Mouse (Mus musculus): ENCODE results near the gene Gpc2.

DNA sequence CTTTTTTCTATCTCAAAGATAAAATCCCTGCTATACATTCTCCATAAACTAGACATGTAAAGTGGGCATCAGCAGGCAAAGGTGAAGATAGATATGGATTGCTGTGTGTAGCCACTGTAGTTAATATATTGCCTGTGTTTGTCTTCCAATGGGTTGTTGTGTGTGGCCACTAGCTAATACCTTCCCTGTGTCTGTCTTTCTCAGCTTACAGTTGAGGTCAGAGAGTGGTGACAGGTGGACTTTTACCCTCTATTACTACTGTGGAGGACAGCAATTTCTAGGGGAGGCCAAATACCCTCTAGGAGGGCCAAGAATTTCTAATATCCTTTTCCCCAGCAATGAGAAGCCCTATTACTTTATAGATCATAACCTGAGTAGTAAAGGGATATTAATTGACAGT, 45.6 kb downstream of the Gpc2 start:
- TF ChIP-seq CTCF (IDR thresholded peaks at IDR 0.05; ENCODE audit: low read depth) (no peak), EP300 (IDR thresholded peaks at IDR 0.05; ENCODE audit: low read depth) (no peak)

Data from heart, postnatal 0 days (tissue).